Mouse (Mus musculus) effector memory CD4-positive, alpha-beta T cell, adult 7 months (primary cell): ENCODE measurements around the gene Prss56. TPM values are rescaled to one million over a fixed set of nuclear protein-coding genes. Genes with fewer than 3 reads are reported as not detected.

Experiments used
- polyA plus RNA-seq: library from polyadenylated mRNA; unstranded; fragments of 100-300 nt; shearing (Covaris generic); gene quantifications from one replicate; pipeline ENCODE4 v1.2.1, GENCODE M21; 2017

Prss56 gene
- polyA plus RNA-seq, result not detected

DNA sequence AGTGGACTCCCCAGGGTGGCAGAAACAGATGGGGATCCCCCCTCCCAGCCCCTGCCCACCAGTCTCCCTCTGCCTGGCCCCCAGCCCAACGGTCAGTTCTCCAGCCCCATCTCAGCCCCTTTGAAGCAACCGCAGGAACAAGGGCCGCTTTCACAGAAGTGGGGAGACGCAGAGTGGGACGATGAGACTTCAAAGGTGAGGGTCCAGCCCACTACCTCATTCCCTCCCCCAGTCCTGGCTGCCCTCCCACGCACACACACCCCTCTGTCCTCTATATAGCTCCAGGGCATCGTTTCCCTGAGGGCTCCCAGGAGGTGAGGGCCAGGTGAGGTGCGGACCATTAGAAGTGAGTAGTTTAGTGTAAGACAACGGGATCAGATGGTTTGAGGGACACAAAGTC lies at the start of gene Prss56:
Gene Prss56 (plus strand): TSS at position 301 of the 400 bp plus-strand sequence.

DNA sequence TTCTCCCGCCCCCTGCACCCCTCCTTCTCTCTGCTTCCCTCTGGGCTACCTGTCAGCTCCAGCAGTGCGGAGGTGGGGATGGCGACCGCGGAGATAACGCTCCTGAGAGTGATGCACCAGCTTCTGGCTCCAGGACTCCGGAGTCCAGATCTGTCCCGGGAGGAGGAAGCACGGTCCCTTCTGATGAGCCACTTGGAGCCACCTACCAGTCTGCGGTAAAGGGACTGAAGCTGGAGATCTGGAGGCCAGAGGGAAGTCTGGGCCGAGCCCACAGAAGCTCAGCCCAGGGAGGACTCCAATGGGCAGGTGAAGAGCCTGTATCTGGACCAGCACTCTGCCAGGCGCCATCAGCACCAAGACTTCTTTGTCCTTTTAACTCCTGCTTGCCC lies 26.9 kb upstream of the Prss56 start, which contains the start of gene Ecel1:
Gene Ecel1 (minus strand): TSS at position 323 of the 389 bp plus-strand sequence.

DNA sequence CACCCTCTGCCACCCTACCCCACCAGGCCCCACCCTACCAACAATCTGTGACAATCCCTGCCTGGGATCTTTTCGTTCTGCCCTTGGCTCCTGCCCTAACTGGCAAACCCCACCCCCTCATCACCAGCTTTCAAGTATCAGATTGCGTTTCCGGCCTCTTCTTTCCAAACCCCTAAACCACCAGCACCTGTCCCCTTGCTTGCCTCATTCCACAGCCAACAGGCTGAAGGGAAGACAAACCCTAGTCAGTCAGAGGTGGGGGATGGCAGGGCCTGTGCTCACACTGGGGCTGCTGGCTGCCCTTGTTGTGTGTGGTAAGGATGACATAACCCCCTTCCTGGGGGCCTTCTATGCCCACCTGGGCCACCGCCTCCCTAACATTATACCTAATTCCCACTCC lies 7.3 kb downstream of the Prss56 start, which contains the start of gene Chrnd:
Gene Chrnd (plus strand): TSS at position 179 of the 400 bp plus-strand sequence.

DNA sequence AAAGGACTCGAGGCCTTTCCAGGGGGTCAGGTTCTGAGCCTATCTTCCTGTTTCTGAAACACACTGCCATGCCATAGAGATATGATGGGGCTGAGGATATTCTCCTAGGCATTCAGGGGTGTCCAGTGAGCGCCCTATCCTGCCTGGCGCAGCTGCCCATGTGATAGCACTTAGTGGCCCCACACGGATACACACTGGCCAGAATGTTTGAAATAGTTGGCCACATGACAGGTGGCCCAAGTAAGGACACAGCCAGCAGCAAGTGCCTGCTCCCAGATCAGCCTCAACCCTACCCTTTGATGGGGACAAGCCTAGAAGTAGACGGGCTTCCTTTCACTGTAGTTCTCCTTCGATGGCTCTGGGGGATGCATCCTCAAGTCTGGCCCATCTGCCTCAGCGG lies 21.4 kb downstream of the Prss56 start, which contains the start of gene Chrng:
Gene Chrng (plus strand): TSS at position 193 of the 400 bp plus-strand sequence.

DNA sequence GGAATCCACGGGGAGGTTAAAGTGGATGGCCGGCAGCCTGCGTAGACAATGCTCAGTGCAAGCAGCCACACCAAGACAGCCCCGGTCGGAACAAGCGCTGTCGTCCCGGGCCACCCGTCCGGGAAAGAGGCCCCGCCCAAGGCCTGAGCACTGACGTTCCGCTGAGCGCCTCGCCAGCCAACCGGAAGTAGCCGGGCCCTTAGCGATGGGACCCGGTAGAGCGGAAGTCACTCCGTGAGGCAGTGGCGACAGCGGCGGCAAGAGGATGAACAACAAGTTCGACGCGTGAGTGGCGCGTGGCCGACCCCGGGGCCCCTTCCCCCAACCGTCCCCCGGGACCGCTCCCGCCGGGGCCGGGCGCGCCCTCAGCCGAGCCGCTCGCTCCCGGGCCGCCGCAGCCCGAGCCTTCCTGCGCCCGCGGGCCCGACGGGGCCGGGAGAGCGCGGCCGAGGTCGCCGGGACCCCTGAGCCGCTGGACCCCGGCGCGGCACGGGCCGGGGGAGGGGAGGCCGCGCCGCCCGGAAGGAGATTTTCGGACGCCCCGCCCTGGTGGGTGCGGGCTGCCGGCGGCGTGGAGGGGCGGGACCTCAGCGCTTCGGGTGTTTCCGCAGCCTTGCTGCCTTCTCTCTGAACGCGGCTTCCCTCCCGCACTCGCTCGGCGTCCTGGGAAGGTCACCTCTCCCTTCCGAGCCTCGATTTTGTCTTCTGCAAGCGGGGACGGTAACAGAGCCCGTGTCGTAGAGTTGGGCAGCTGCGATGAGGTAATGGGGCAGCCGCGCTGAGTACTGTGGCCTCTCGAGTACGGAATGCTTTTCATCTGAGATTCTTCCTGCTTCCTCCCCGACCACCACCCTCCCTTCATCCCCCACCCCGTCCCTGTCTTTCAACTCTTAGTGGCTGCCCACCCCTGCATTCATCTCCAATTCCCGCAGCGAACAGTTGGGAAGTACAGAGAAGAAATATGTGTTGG lies 30.9 kb downstream of the Prss56 start, which contains the start of gene Eif4e2:
Gene Eif4e2 (plus strand): TSS at position 180 of the 970 bp plus-strand sequence.

Other genes starting within 250 kb of the Prss56 start
- not detected for gene Alppl2, start 93.4 kb upstream of the Prss56 start, polyA plus RNA-seq
- gene Alpi, start 81.7 kb upstream of the Prss56 start, polyA plus RNA-seq, result 0.22 TPM
- not detected for gene Akp3, start 58.3 kb upstream of the Prss56 start, polyA plus RNA-seq
- not detected for gene Ecel1, start 26.8 kb upstream of the Prss56 start, polyA plus RNA-seq
- gene Chrnd, start 7.3 kb downstream of the Prss56 start, polyA plus RNA-seq, result not detected
- gene Chrng, start 21.3 kb downstream of the Prss56 start, polyA plus RNA-seq, result not detected
- 167 TPM for gene Eif4e2, start 30.6 kb downstream of the Prss56 start, polyA plus RNA-seq
- not detected for gene Efhd1, start 81.0 kb downstream of the Prss56 start, polyA plus RNA-seq
- gene Gigyf2, start 143.7 kb downstream of the Prss56 start, polyA plus RNA-seq, result 62.7 TPM
- gene Kcnj13, start 211.4 kb downstream of the Prss56 start, polyA plus RNA-seq, result 2.4 TPM